Comparison of ENCODE assay signal across 27 mouse cellular contexts in the genomic region with DNA sequence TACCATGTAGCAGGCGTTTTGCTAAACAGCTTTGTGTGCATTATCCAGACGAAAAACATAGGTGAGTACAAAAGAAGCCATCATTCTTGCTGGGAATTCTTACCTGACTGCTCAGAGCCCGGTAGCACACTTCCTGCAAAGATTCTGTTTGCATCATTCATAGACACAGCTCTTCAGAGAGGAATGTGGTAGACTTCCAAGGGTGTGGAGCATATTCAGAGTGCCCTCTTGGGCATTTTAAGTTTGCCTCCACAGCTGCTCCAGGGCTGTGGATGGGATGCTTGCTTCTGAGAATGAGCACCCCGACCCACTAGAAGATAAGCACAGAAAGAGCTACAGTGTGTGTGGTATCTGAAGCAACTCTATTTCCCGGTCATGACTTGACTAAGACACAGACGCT. TPM values are rescaled to one million over a fixed set of nuclear protein-coding genes. Genes with fewer than 3 reads are reported as not detected.
DNase-seq lines count a peak whose midpoint lies in the region; ATAC-seq and TF ChIP-seq lines count a peak whose summit lies in the region.
"Had no signal": no experiment of that assay in that cellular context is flagged by ENCODE, and none has a peak within 500 bp of the region (broad histone marks: within the 10 kb centered on the region; RNA-seq: fewer than 3 reads in every experiment).

No protein-coding gene starts in this region.

- TF ChIP-seq CTCF in heart, adult 2 months (IDR thresholded peaks at IDR 0.05) = no peak
- TF ChIP-seq CTCF in lung, postnatal 0 days (IDR thresholded peaks at IDR 0.05) = no peak

- intact Hi-C loops in heart, adult 2 months (cut with DNase I) = no loop called here

- peaks cover 2% of the 10 kb centered on the region; the same call in 1 of the 2 replicates for H3K9me3 ChIP-seq in lung, embryonic 16.5 days (ENCODE audit: control insufficient read depth, low read length)
- H3K9me3 ChIP-seq in lung, postnatal 0 days (ENCODE audit: low read length) = no peaks in the 10 kb centered on the region
- H3K9me3 ChIP-seq in midbrain, embryonic 11.5 days (ENCODE audit: control insufficient read depth, low read length) = no peaks in the 10 kb centered on the region
- H3K9me3 ChIP-seq in midbrain, embryonic 10.5 days (replicated peaks) = peaks cover 9% of the 10 kb centered on the region; the same call in 1 of the 2 replicates
- H3K9me3 ChIP-seq: G1E had no signal

- no peaks in the 10 kb centered on the region for H3K4me1 ChIP-seq in heart, adult 2 months (ENCODE audit: control insufficient read depth, insufficient read depth, low read length)
- no peaks in the 10 kb centered on the region for H3K4me1 ChIP-seq in lung, embryonic 16.5 days (replicated peaks; ENCODE audit: control insufficient read depth, insufficient read depth, low read length)
- no peaks in the 10 kb centered on the region for H3K4me1 ChIP-seq in lung, postnatal 0 days (ENCODE audit: insufficient read depth, low read depth, low read length)
- no peaks in the 10 kb centered on the region for H3K4me1 ChIP-seq in midbrain, embryonic 11.5 days (ENCODE audit: control insufficient read depth, insufficient read depth, low read length)
- no peaks in the 10 kb centered on the region for H3K4me1 ChIP-seq in midbrain, embryonic 10.5 days

- DNase-seq in heart, adult 11 months = peak; percentile 63
- DNase-seq in heart, adult 2 months = no peak
- DNase-seq in lung, postnatal 25 days (ENCODE audit: low spot score) = no peak
- no peak for DNase-seq in lung, postnatal 0 days (ENCODE audit: low spot score)
- no peak for DNase-seq in lung, adult 18-20 months
- peak; percentile 39 for DNase-seq in midbrain, embryonic 11.5 days (ENCODE audit: low spot score, missing footprints)
- DNase-seq in midbrain, embryonic 10.5 days (ENCODE audit: low spot score) = no peak
- DNase-seq: adrenal gland, adult 2 months; adrenal gland, adult 8-10 months; adrenal gland, postnatal 10 days; adrenal gland, postnatal 14 days; adrenal gland, postnatal 25 days; adrenal gland, postnatal 36 days; B cell, adult 2 months; cerebellum, adult 11 months; cerebellum, adult 11-12 months had no signal

- no peak for TF ChIP-seq EP300 in heart, adult 2 months (IDR thresholded peaks at IDR 0.05; ENCODE audit: insufficient read depth, low read depth, low read length)
- no peak for TF ChIP-seq EP300 in lung, postnatal 0 days (IDR thresholded peaks at IDR 0.05)

- H3K9ac ChIP-seq in heart, adult 2 months (ENCODE audit: low read depth, low read length) = no peak overlapping the region
- H3K9ac ChIP-seq in lung, embryonic 16.5 days (ENCODE audit: low read length) = no peak overlapping the region
- no peak overlapping the region for H3K9ac ChIP-seq in lung, postnatal 0 days (replicated peaks; ENCODE audit: low read depth)
- H3K9ac ChIP-seq in midbrain, embryonic 11.5 days (ENCODE audit: low read length) = no peak overlapping the region

- no peak for TF ChIP-seq POLR2A in heart, adult 2 months (IDR thresholded peaks at IDR 0.05; ENCODE audit: insufficient read depth, low read depth, low read length)

- H3K79me2 ChIP-seq in heart, adult 2 months (replicated peaks; ENCODE audit: control insufficient read depth, insufficient read depth, low read length) = no peaks in the 10 kb centered on the region

- ATAC-seq in lung, embryonic 16.5 days (ENCODE audit: low read depth) = peak; percentile 54; the same call in 1 of the 2 replicates
- ATAC-seq in lung, postnatal 0 days = peak; percentile 56; the same call in 1 of the 2 replicates
- no peak for ATAC-seq in midbrain, embryonic 11.5 days (ENCODE audit: low FRiP score)
- ATAC-seq: activated CD4-positive, CD25-positive, alpha-beta regulatory T cell, adult 4 months; CD4-positive, CD25-positive, alpha-beta regulatory T cell, adult 4 months; Patski had no signal

- 65% methylated on average over 6 of the region's 6 CpGs for WGBS in heart, adult 2 months
- 58% methylated on average over 6 of the region's 6 CpGs for WGBS in lung, embryonic 16.5 days
- 65% methylated on average over 6 of the region's 6 CpGs for WGBS in lung, postnatal 0 days
- 86% methylated on average over 6 of the region's 6 CpGs for WGBS in midbrain, embryonic 11.5 days
- 87% methylated on average over 6 of the region's 6 CpGs for WGBS in midbrain, embryonic 10.5 days

- no peaks in the 10 kb centered on the region for H3K36me3 ChIP-seq in heart, adult 2 months (ENCODE audit: control insufficient read depth, insufficient read depth, low read length)
- H3K36me3 ChIP-seq in lung, embryonic 16.5 days (ENCODE audit: control insufficient read depth, insufficient read depth, low read length) = no peaks in the 10 kb centered on the region
- H3K36me3 ChIP-seq in lung, postnatal 0 days (ENCODE audit: insufficient read depth, low read length) = no peaks in the 10 kb centered on the region
- H3K36me3 ChIP-seq in midbrain, embryonic 11.5 days (ENCODE audit: control insufficient read depth, insufficient read depth, low read length) = no peaks in the 10 kb centered on the region
- no peaks in the 10 kb centered on the region for H3K36me3 ChIP-seq in midbrain, embryonic 10.5 days
- H3K36me3 ChIP-seq: G1E had no signal

- H3K4me2 ChIP-seq in lung, embryonic 16.5 days (ENCODE audit: low read depth, low read length) = no peak overlapping the region
- H3K4me2 ChIP-seq in lung, postnatal 0 days (replicated peaks; ENCODE audit: low read depth, low read length) = no peak overlapping the region
- no peak overlapping the region for H3K4me2 ChIP-seq in midbrain, embryonic 11.5 days

- no peak overlapping the region for H3K4me3 ChIP-seq in heart, adult 2 months
- no peak overlapping the region for H3K4me3 ChIP-seq in lung, embryonic 16.5 days (ENCODE audit: low read length)
- H3K4me3 ChIP-seq in lung, postnatal 0 days (ENCODE audit: low read depth, low read length) = no peak overlapping the region
- no peak overlapping the region for H3K4me3 ChIP-seq in midbrain, embryonic 11.5 days (ENCODE audit: low read depth, low read length)
- no peak overlapping the region for H3K4me3 ChIP-seq in midbrain, embryonic 10.5 days

- H3K27ac ChIP-seq in heart, adult 2 months = no peak overlapping the region
- no peak overlapping the region for H3K27ac ChIP-seq in lung, embryonic 16.5 days (ENCODE audit: low read length)
- no peak overlapping the region for H3K27ac ChIP-seq in lung, postnatal 0 days (ENCODE audit: low read length)
- H3K27ac ChIP-seq in midbrain, embryonic 11.5 days (ENCODE audit: low read depth, low read length) = no peak overlapping the region
- no peak overlapping the region for H3K27ac ChIP-seq in midbrain, embryonic 10.5 days (replicated peaks)

- no peaks in the 10 kb centered on the region for H3K27me3 ChIP-seq in heart, adult 2 months (ENCODE audit: control insufficient read depth, insufficient read depth, low read length)
- H3K27me3 ChIP-seq in lung, embryonic 16.5 days (ENCODE audit: control insufficient read depth, insufficient read depth, low read depth, low read length) = no peaks in the 10 kb centered on the region
- H3K27me3 ChIP-seq in lung, postnatal 0 days (replicated peaks; ENCODE audit: insufficient read depth, low read length) = no peaks in the 10 kb centered on the region
- H3K27me3 ChIP-seq in midbrain, embryonic 11.5 days (ENCODE audit: control insufficient read depth, insufficient read depth, low read length) = no peaks in the 10 kb centered on the region
- no peaks in the 10 kb centered on the region for H3K27me3 ChIP-seq in midbrain, embryonic 10.5 days (ENCODE audit: low read depth, poor library complexity, severe bottlenecking)
- H3K27me3 ChIP-seq: CH12.LX had no signal

RNA-seq across cellular contexts. Expression of a gene that starts 41.4 kb away (rescaled TPM):
- total RNA-seq in heart, adult 2 months (2021) = not detected
- polyA plus RNA-seq in heart, adult 2 months (2012; rRNA removed) = 0.06 TPM in 1 of 2 replicates, not detected in the other
- not detected in 2 replicates for polyA plus RNA-seq in lung, embryonic 16.5 days (2015; fragmentation: Nextera tagmentation; extraction: Ambion mirVana)
- not detected in 2 replicates for polyA plus RNA-seq in lung, postnatal 0 days (2015; fragmentation: Nextera tagmentation; extraction: Ambion mirVana)
- not detected in 2 replicates for polyA plus RNA-seq in midbrain, embryonic 11.5 days (2014; fragmentation: Nextera tagmentation; extraction: Ambion mirVana)
- not detected in 2 replicates for polyA plus RNA-seq in midbrain, embryonic 10.5 days (2016; fragmentation: Nextera tagmentation; extraction: Ambion mirVana)
- total RNA-seq: adrenal gland, adult 18-20 months; adrenal gland, adult 2 months; adrenal gland, adult 8-10 months; adrenal gland, postnatal 10 days; adrenal gland, postnatal 14 days; adrenal gland, postnatal 25 days; adrenal gland, postnatal 36 days; adrenal gland, postnatal 4 days; CH12.LX; MEL had no signal
- polyA plus RNA-seq: activated CD4-positive, CD25-positive, alpha-beta regulatory T cell, adult 4 months; adrenal gland, adult 2 months; brain, embryonic 14.5 days; C2C12; CD4-positive, CD25-positive, alpha-beta regulatory T cell, adult 4 months; G1E; Patski had no signal

Comparison
In these comparisons a context has a peak if more than half of its experiments do, and no peak if none do; other contexts are left out.
1. DNase-seq: peak in heart, adult 11 months (single experiment) and midbrain, embryonic 11.5 days (single experiment); none in heart, adult 2 months (0 of 2), lung, postnatal 25 days (single experiment), lung, postnatal 0 days (single experiment), lung, adult 18-20 months (0 of 2) and midbrain, embryonic 10.5 days (single experiment).